Mouse (Mus musculus) megakaryocyte, embryonic 14.5 days (primary cell): ENCODE measurements around the gene Sun3. TPM values are rescaled to one million over a fixed set of nuclear protein-coding genes. Genes with fewer than 3 reads are reported as not detected.

Source experiments
- H3K27me3 ChIP-seq: replicated peaks from 2 replicates; pipeline ENCODE3; 2012; ENCODE audit warnings: inconsistent platforms
- H3K36me3 ChIP-seq: replicated peaks from 2 replicates; pipeline ENCODE3; 2012; ENCODE audit warnings: low read length, inconsistent platforms, mixed read lengths
- H3K4me1 ChIP-seq: 2 replicates; pipeline ENCODE4 v1.6.1; 2012; ENCODE audit warnings: inconsistent platforms
- H3K4me3 ChIP-seq: replicated peaks from 2 replicates; pipeline ENCODE3; 2012; ENCODE audit warnings: moderate library complexity, mild to moderate bottlenecking, inconsistent platforms
- H3K9me3 ChIP-seq: 2 replicates; pipeline ENCODE4 v1.6.1; 2012; ENCODE audit warnings: inconsistent platforms
- FLI1 ChIP-seq: IDR thresholded peaks from 2 replicates; pipeline ENCODE4 v1.6.1; 2012; ENCODE audit warnings: low read length, inconsistent platforms, mixed read lengths
- GATA1 ChIP-seq: IDR thresholded peaks from 3 replicates; pipeline ENCODE4 v1.6.1; 2012; ENCODE audit warnings: mixed read lengths, low read length, inconsistent platforms, borderline replicate concordance
- polyA plus RNA-seq: library from polyadenylated mRNA; stranded (reverse); fragments of >175 nt; gene quantifications from 2 replicates; pipeline ENCODE4 v1.2.3, GENCODE M21; 2012; ENCODE audit warnings: low replicate concordance; ENCODE audit not compliant: insufficient read depth

Sun3 gene
- polyA plus RNA-seq, 1 experiment: not detected

DNA sequence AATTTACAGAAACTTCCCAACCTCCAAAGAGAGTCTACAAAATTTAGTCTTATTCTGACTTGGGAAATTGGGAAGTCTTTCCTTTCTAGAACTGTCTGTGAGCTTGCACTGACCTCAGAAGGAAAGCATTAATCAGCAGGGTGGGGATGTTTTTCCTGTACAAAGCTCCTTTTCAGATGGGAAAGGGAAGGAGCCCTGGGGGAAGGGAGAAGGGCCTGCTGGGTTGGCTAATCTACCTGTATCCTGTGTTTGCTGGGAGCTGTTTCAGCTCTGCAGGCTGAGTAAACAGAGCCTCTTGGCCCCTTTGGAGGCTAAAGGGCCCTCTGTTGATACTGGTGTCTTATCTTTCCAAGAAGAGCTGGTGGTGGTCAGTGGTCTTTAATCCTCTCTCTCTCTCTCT, 62.7 kb downstream of the Sun3 start:
- no peaks in the 10 kb centered on the region for H3K9me3 ChIP-seq
- TF ChIP-seq GATA1: no peak
- TF ChIP-seq FLI1: no peak

DNA sequence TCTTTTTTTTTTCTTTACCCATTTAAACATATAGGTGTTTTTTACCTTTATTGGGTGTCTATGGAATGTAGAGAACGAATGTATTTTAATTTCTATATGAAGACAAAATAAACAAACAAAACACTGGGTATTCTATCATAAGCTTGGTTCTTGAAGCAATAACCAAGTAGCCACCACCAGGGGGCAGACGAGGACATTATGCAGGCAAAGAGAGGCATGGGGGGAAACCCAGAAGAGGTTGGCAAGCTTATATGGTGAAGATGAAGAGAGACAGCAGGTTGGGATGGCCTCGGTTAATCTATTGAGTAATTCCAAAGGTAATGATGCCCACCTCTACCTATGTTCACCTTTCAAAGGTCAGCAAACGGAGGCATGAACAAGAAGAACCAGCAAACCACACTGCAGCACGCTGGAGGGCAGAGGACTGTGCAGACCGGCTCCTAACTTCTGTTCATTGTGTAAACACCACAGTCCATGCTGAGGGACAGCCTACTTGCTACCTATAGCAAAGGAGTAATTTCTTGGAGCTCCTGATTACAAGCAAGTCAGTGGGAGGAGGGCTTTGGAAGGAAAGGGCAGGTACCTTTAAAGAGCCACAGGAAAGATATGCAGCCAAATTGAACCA, 65.4 kb downstream of the Sun3 start:
- peaks cover 11% of the 10 kb centered on the region for H3K4me1 ChIP-seq
- H3K9me3 ChIP-seq: no peaks in the 10 kb centered on the region
- TF ChIP-seq FLI1: no peak
- no peaks in the 10 kb centered on the region for H3K36me3 ChIP-seq
- no peak overlapping the region for H3K4me3 ChIP-seq
- H3K27me3 ChIP-seq: peaks cover 32% of the 10 kb centered on the region

More for the DNA sequence above, 62.7 kb downstream of the Sun3 start:
- Histone ChIP-seq H3K4me1 (peaks cover 11% of the 10 kb centered on the region), H3K4me3 (no peak overlapping the region), H3K36me3 (peaks cover 7% of the 10 kb centered on the region), H3K27me3 (peaks cover 29% of the 10 kb centered on the region)

DNA sequence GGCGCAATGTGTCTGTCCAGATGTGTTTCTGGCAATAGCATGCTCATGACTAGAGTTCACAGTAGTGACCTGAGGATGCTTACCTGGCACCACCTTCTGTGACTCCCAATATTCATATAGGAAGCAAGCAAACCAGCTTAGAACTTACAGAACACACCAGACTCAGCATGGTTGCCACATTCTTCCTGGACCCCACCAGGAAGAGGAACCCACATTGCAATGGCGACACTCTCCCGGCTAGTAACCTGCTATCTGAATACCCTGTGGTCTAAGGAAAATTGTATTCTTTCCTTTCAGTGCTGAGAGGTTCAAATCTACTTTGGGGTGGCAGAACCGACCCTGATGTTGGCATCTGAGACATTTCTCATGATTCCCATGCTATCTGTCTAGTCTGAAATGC, 70.6 kb downstream of the Sun3 start:
- H3K36me3 ChIP-seq: no peaks in the 10 kb centered on the region
- H3K9me3 ChIP-seq: no peaks in the 10 kb centered on the region
- H3K4me3 ChIP-seq: no peak overlapping the region
- TF ChIP-seq GATA1: no peak
- TF ChIP-seq FLI1: no peak
- H3K27me3 ChIP-seq: peaks cover 28% of the 10 kb centered on the region
- H3K4me1 ChIP-seq: no peaks in the 10 kb centered on the region

- no peaks in the 10 kb centered on the region for H3K4me1 ChIP-seq
These were observed 75.6 kb downstream of the Sun3 start, which contains the start of gene Pkd1l1 for GRCm38 (mm10) chr11:8973166-8973565. Pkd1l1 (minus strand) TSS chr11:8973266.

GRCm38 (mm10) chr11:8972093-8972492, 76.7 kb downstream of the Sun3 start:
- Histone ChIP-seq H3K27me3 (peaks cover 25% of the 10 kb centered on the region), H3K4me3 (no peak overlapping the region), H3K9me3 (no peaks in the 10 kb centered on the region), H3K4me1 (no peaks in the 10 kb centered on the region), H3K36me3 (no peaks in the 10 kb centered on the region)
- TF ChIP-seq GATA1 (no peak), FLI1 (no peak)

More at GRCm38 (mm10) chr11:8973166-8973565, 75.6 kb downstream of the Sun3 start, which contains the start of gene Pkd1l1:
- no peak within 1 kb of the TSS for H3K4me3 ChIP-seq
- H3K9me3 ChIP-seq: no peaks in the 10 kb centered on the region
- no peaks in the 10 kb centered on the region for H3K36me3 ChIP-seq
- TF ChIP-seq FLI1 (no peak), GATA1 (no peak)
- H3K27me3 ChIP-seq: peaks cover 28% of the 10 kb centered on the region

- no peak for TF ChIP-seq GATA1
- TF ChIP-seq FLI1: no peak
- Histone ChIP-seq H3K27me3 (peaks cover 22% of the 10 kb centered on the region), H3K4me1 (no peaks in the 10 kb centered on the region), H3K9me3 (no peaks in the 10 kb centered on the region), H3K36me3 (no peaks in the 10 kb centered on the region), H3K4me3 (no peak overlapping the region)
These were observed 78.3 kb downstream of the Sun3 start for GRCm38 (mm10) chr11:8970509-8970908.

GRCm38 (mm10) chr11:8968094-8968493, 80.7 kb downstream of the Sun3 start:
- Histone ChIP-seq H3K27me3 (peaks cover 13% of the 10 kb centered on the region), H3K4me3 (no peak overlapping the region), H3K9me3 (no peaks in the 10 kb centered on the region), H3K4me1 (no peaks in the 10 kb centered on the region), H3K36me3 (no peaks in the 10 kb centered on the region)
- TF ChIP-seq FLI1 (no peak), GATA1 (no peak)

Other genes starting within 250 kb of the Sun3 start
- gene Pkd1l1, start 75.7 kb downstream of the Sun3 start, polyA plus RNA-seq: not detected in 2 replicates
- gene Hus1, start 37.8 kb downstream of the Sun3 start, polyA plus RNA-seq: 0.97 and 1.5 TPM in 2 replicates
- 0.93 TPM in 1 of 2 replicates, not detected in the other for gene Gm11992, start 397 bp downstream of the Sun3 start, polyA plus RNA-seq
- gene Upp1, start 69.1 kb upstream of the Sun3 start, polyA plus RNA-seq: 0.41 TPM in 1 of 2 replicates, not detected in the other
- gene Abca13, start 143.0 kb upstream of the Sun3 start, polyA plus RNA-seq: 0.96 TPM in 1 of 2 replicates, not detected in the other